Mouse (Mus musculus) liver, embryonic 14.5 days (tissue): ENCODE results near the gene Nod2.

ENCODE experiments used
- CTCF ChIP-seq: IDR thresholded peaks from 2 replicates; pipeline ENCODE4 v1.5.1; 2016; ENCODE audit warnings: antibody characterized with exemption, low read depth, control low read depth
- EP300 ChIP-seq: IDR thresholded peaks from 2 replicates; pipeline ENCODE4 v1.6.1; 2016; ENCODE audit warnings: antibody characterized with exemption, low read depth

DNA sequence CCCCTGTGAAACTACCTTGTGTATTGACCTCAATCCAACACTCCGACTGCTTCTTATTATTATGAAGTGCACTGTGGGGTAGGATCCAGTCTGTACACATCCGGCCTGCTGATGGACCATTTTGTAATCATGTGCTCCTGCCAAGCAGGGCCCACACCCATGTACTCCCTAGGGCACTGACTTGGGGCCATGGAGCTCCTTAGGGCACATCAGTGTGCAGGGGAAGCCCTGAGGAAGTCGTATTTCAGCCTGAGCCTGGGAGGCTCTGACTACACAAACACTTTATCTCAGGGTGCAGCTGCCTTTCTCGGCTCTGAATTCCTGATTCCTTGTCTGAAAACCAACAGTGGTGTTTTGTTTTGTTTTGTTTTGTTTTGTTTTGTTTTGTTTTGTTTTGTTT, 16.9 kb upstream of the Nod2 start:
- TF ChIP-seq CTCF (no peak), EP300 (no peak)
